Mouse (Mus musculus) retina, embryonic 14.5 days (tissue): ENCODE data around the gene Ppm1e.

Experiments
- DNase-seq: peaks from one replicate; pipeline ENCODE4 v3.0.0-alpha.2; 2015; ENCODE audit warnings: low spot score

Ppm1e gene

GRCm38 (mm10) chr11:87358331-87359261, at the start of gene Ppm1e:
Ppm1e (minus strand) TSS chr11:87359023.
- peak; percentile 97 for DNase-seq

- no peak for DNase-seq
Observed at GRCm38 (mm10) chr11:87404876-87405275, 46.1 kb upstream of the Ppm1e start, which contains the start of the genes Rad51c and Tex14. Rad51c (minus strand) TSS chr11:87404954. Tex14 (plus strand) TSS chr11:87405065.

GRCm38 (mm10) chr11:87404111-87404853, 45.5 kb upstream of the Ppm1e start:
- DNase-seq: peak; percentile 97

- no peak for DNase-seq
Observed at GRCm38 (mm10) chr11:87398402-87398801, 39.6 kb upstream of the Ppm1e start.

- peak; percentile 74 for DNase-seq
Observed at GRCm38 (mm10) chr11:87393855-87394254, 35.0 kb upstream of the Ppm1e start.

GRCm38 (mm10) chr11:87385676-87386075, 26.9 kb upstream of the Ppm1e start:
- DNase-seq: no peak

GRCm38 (mm10) chr11:87384551-87384950, 25.7 kb upstream of the Ppm1e start:
- no peak for DNase-seq

- DNase-seq: no peak
Observed at GRCm38 (mm10) chr11:87367865-87368580, 9.2 kb upstream of the Ppm1e start.

- no peak for DNase-seq
Observed at GRCm38 (mm10) chr11:87367061-87367460, 8.2 kb upstream of the Ppm1e start.

GRCm38 (mm10) chr11:87365120-87365519, 6.3 kb upstream of the Ppm1e start:
- no peak for DNase-seq

- no peak for DNase-seq
Observed at GRCm38 (mm10) chr11:87359262-87359612, 414 bp upstream of the Ppm1e start.

- DNase-seq: peak; percentile 16
Observed at GRCm38 (mm10) chr11:87357317-87358300, 1.2 kb downstream of the Ppm1e start.

- DNase-seq: no peak
Observed at GRCm38 (mm10) chr11:87354861-87355260, 4.0 kb downstream of the Ppm1e start.

- DNase-seq: no peak
Observed at GRCm38 (mm10) chr11:87353646-87354170, 5.1 kb downstream of the Ppm1e start.

GRCm38 (mm10) chr11:87326381-87326780, 32.4 kb downstream of the Ppm1e start:
- no peak for DNase-seq

- DNase-seq: no peak
Observed at GRCm38 (mm10) chr11:87322558-87322957, 36.3 kb downstream of the Ppm1e start.

- no peak for DNase-seq
Observed at GRCm38 (mm10) chr11:87320007-87320406, 38.8 kb downstream of the Ppm1e start.

- DNase-seq: no peak
Observed at GRCm38 (mm10) chr11:87318956-87319708, 39.7 kb downstream of the Ppm1e start.

GRCm38 (mm10) chr11:87313533-87313932, 45.3 kb downstream of the Ppm1e start:
- no peak for DNase-seq

- no peak for DNase-seq
Observed at GRCm38 (mm10) chr11:87310309-87310708, 48.5 kb downstream of the Ppm1e start.
